Mouse (Mus musculus): ENCODE results near the gene Lsm14b. TPM values are rescaled to one million over a fixed set of nuclear protein-coding genes. Genes with fewer than 3 reads are reported as not detected.

Lsm14b gene
- polyA plus RNA-seq, 1 experiment, result 45.3 TPM

DNA sequence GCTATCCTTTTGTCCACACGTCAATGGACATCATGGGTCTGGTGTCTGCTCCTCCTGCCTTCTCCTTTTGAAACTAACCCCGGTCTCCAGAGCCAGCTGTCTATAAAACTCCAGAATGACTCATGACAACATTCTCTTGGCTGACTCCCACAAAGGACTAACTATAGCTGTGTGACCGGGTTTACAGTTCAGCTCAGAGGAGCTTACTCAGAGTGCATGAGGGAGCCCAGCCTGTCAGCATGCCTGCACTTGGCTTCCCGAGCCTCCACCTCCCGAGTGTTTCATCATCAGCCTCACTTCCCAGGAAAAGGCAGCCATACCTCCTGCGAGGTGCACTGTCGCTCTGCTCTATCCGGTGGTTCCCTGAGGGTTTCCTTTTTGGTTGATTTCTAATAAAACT lies 45.0 kb upstream of the Lsm14b start:
- H3K27ac ChIP-seq (ENCODE audit: control insufficient read depth, insufficient read depth, low read length), result no peak overlapping the region
- no peaks in the 10 kb centered on the region for H3K27me3 ChIP-seq (ENCODE audit: control insufficient read depth, insufficient read depth, low read length)
- H3K4me1 ChIP-seq (replicated peaks; ENCODE audit: control insufficient read depth, insufficient read depth, low read length), result peaks cover 10% of the 10 kb centered on the region
- no peak for TF ChIP-seq POLR2A (IDR thresholded peaks at IDR 0.05; ENCODE audit: control insufficient read depth, extremely low read depth, insufficient read depth, low read length, poor library complexity)
- TF ChIP-seq CTCF (IDR thresholded peaks at IDR 0.05; ENCODE audit: borderline replicate concordance, control insufficient read depth, extremely low read depth, insufficient read depth, low read length, poor library complexity), result no peak
- 85% methylated on average over 8 of the region's 8 CpGs for WGBS
- H3K36me3 ChIP-seq (ENCODE audit: control insufficient read depth, insufficient read depth, low read length), result no peaks in the 10 kb centered on the region
- DNase-seq, result no peak
- no peak overlapping the region for H3K4me3 ChIP-seq (ENCODE audit: control insufficient read depth, insufficient read depth, low read length)

DNA sequence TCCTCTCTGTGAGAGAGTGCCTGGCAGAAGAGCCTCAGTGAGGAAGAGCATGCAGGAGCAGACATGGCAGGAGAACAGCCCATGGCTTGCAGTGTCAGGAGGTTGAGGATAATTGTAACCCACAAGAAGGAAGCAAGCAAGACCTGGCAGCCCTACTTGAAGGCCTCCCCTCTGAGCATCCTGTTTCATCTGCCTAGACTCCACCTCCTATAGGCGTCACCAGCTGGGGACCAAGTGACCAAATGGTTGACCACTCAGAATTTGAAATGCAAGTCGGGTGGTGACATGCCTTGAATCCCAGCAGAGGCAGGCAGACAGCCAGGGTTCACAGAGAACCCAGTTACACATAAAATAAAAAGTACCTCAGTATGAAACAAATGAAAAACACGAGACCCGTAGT lies 44.2 kb upstream of the Lsm14b start:
- Histone ChIP-seq H3K36me3 (ENCODE audit: control insufficient read depth, insufficient read depth, low read length) (no peaks in the 10 kb centered on the region), H3K27me3 (ENCODE audit: control insufficient read depth, insufficient read depth, low read length) (no peaks in the 10 kb centered on the region), H3K4me3 (ENCODE audit: control insufficient read depth, insufficient read depth, low read length) (no peak overlapping the region), H3K27ac (ENCODE audit: control insufficient read depth, insufficient read depth, low read length) (no peak overlapping the region), H3K4me1 (replicated peaks; ENCODE audit: control insufficient read depth, insufficient read depth, low read length) (peaks cover 6% of the 10 kb centered on the region)
- WGBS, result 64% methylated on average over 4 of the region's 4 CpGs
- TF ChIP-seq POLR2A (IDR thresholded peaks at IDR 0.05; ENCODE audit: control insufficient read depth, extremely low read depth, insufficient read depth, low read length, poor library complexity) (no peak), CTCF (IDR thresholded peaks at IDR 0.05; ENCODE audit: borderline replicate concordance, control insufficient read depth, extremely low read depth, insufficient read depth, low read length, poor library complexity) (no peak)
- no peak for DNase-seq

DNA sequence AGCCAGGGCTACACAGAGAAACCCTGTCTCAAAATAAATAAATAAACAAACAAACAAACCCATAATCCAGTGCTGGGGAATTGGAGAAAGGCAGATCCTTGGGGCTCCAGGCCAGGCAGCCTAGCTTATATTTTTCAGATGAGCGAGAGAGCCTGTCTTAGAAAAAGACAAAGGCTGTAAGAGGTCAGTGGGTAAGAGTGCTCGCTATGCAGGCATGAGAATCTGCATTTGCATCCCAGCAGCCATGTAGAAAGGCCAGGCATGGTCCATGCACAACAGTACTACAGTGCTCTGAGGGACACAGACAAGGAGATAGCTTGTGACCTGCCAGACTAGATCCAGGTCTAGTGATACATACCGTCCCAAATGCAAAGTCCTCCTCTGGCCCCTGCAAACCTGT lies 42.1 kb upstream of the Lsm14b start:
- TF ChIP-seq CTCF (IDR thresholded peaks at IDR 0.05; ENCODE audit: borderline replicate concordance, control insufficient read depth, extremely low read depth, insufficient read depth, low read length, poor library complexity) (no peak), POLR2A (IDR thresholded peaks at IDR 0.05; ENCODE audit: control insufficient read depth, extremely low read depth, insufficient read depth, low read length, poor library complexity) (no peak)
- H3K4me1 ChIP-seq (replicated peaks; ENCODE audit: control insufficient read depth, insufficient read depth, low read length), result peaks cover 3% of the 10 kb centered on the region; the same call in 1 of the 2 replicates
- no peak overlapping the region for H3K27ac ChIP-seq (ENCODE audit: control insufficient read depth, insufficient read depth, low read length)
- no peak overlapping the region for H3K4me3 ChIP-seq (ENCODE audit: control insufficient read depth, insufficient read depth, low read length)
- no peaks in the 10 kb centered on the region for H3K27me3 ChIP-seq (ENCODE audit: control insufficient read depth, insufficient read depth, low read length)
- H3K36me3 ChIP-seq (ENCODE audit: control insufficient read depth, insufficient read depth, low read length), result no peaks in the 10 kb centered on the region
- no peak for DNase-seq
- 97% methylated on average over 3 of the region's 3 CpGs for WGBS

DNA sequence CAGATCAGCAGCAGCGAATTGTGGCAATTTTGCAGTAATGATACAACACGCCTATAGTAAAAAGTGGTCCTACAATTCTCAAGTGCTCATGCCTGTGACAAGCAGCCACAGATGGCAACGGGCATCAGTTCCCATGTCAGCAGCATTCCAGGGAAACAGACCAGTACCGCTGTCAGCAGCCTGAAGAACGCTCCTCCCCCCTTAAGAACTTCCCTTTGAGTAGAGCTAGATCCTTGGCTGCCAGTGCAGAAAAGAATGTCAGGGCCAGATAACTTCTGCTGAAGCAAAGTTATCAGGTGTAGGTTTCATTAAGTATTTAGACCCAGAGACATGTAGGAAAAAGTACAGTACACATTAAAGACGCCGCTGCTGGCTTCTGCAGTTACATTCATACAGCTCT lies 40.0 kb upstream of the Lsm14b start:
- no peaks in the 10 kb centered on the region for H3K27me3 ChIP-seq (ENCODE audit: control insufficient read depth, insufficient read depth, low read length)
- no peak overlapping the region for H3K27ac ChIP-seq (ENCODE audit: control insufficient read depth, insufficient read depth, low read length)
- no peaks in the 10 kb centered on the region for H3K4me1 ChIP-seq (replicated peaks; ENCODE audit: control insufficient read depth, insufficient read depth, low read length)
- no peaks in the 10 kb centered on the region for H3K36me3 ChIP-seq (ENCODE audit: control insufficient read depth, insufficient read depth, low read length)
- H3K4me3 ChIP-seq (ENCODE audit: control insufficient read depth, insufficient read depth, low read length), result no peak overlapping the region
- no peak for DNase-seq
- no peak for TF ChIP-seq POLR2A (IDR thresholded peaks at IDR 0.05; ENCODE audit: control insufficient read depth, extremely low read depth, insufficient read depth, low read length, poor library complexity)
- TF ChIP-seq CTCF (IDR thresholded peaks at IDR 0.05; ENCODE audit: borderline replicate concordance, control insufficient read depth, extremely low read depth, insufficient read depth, low read length, poor library complexity), result no peak
- WGBS, result 85% methylated on average over 7 of the region's 7 CpGs

DNA sequence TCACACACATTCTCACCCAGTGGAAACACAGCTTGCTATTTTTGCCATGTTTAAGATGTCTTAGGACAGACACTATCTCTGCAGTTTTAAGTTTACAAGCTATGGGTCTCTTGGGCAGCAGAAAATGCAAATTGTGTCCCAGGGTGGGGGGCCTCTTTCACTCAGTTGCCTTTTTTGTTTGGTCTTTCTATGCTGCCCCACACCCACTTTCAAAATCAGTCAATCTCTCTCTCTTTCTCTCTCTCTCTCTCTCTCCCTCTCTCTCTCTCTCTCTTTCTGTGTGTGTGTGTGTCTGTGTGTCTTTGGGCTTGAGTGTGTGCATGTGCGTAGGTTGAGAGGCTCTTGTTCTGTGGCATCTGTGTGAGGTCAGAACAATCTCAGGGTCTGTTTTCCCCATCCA lies 39.1 kb upstream of the Lsm14b start:
- H3K4me1 ChIP-seq (replicated peaks; ENCODE audit: control insufficient read depth, insufficient read depth, low read length), result no peaks in the 10 kb centered on the region
- DNase-seq, result no peak
- no peaks in the 10 kb centered on the region for H3K36me3 ChIP-seq (ENCODE audit: control insufficient read depth, insufficient read depth, low read length)
- no peak overlapping the region for H3K4me3 ChIP-seq (ENCODE audit: control insufficient read depth, insufficient read depth, low read length)
- TF ChIP-seq POLR2A (IDR thresholded peaks at IDR 0.05; ENCODE audit: control insufficient read depth, extremely low read depth, insufficient read depth, low read length, poor library complexity), result no peak
- TF ChIP-seq CTCF (IDR thresholded peaks at IDR 0.05; ENCODE audit: borderline replicate concordance, control insufficient read depth, extremely low read depth, insufficient read depth, low read length, poor library complexity), result no peak
- 100% methylated on average over 1 of the region's 1 CpGs for WGBS
- H3K27me3 ChIP-seq (ENCODE audit: control insufficient read depth, insufficient read depth, low read length), result no peaks in the 10 kb centered on the region
- no peak overlapping the region for H3K27ac ChIP-seq (ENCODE audit: control insufficient read depth, insufficient read depth, low read length)

DNA sequence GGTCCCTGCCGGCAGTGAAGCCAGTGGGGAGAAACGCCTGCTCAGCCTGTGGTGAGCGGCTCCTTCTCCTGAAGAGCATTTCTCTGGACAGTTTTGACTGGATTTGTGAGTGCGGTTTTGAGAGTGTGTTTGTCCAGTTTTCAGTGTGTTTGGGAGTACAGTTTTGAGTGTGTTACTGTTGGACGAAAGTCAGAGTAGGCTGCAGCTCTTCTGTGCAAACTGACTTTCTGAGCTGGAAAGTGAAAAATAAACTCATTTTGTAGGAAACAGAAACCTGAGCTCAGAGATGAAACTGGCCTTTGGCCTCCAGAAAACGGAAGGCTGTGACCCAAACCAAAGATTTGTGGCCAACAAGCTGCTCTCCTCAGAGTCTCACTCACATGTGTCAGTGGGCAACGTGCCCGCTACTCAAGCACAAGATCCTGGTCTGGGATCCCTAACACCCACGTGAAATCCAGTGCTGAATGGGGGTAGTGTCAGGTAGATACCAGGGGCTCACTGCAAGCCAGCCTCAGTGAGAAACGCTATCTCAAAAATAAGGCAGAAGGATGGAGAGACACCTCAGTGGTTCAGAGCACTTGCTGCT lies 38.3 kb upstream of the Lsm14b start:
- H3K4me3 ChIP-seq (ENCODE audit: control insufficient read depth, insufficient read depth, low read length), result no peak overlapping the region
- H3K4me1 ChIP-seq (replicated peaks; ENCODE audit: control insufficient read depth, insufficient read depth, low read length), result no peaks in the 10 kb centered on the region
- H3K27me3 ChIP-seq (ENCODE audit: control insufficient read depth, insufficient read depth, low read length), result no peaks in the 10 kb centered on the region
- H3K27ac ChIP-seq (ENCODE audit: control insufficient read depth, insufficient read depth, low read length), result no peak overlapping the region
- no peak for DNase-seq
- WGBS, result 56% methylated on average over 10 of the region's 10 CpGs
- TF ChIP-seq POLR2A (IDR thresholded peaks at IDR 0.05; ENCODE audit: control insufficient read depth, extremely low read depth, insufficient read depth, low read length, poor library complexity) (no peak), CTCF (IDR thresholded peaks at IDR 0.05; ENCODE audit: borderline replicate concordance, control insufficient read depth, extremely low read depth, insufficient read depth, low read length, poor library complexity) (no peak)
- no peaks in the 10 kb centered on the region for H3K36me3 ChIP-seq (ENCODE audit: control insufficient read depth, insufficient read depth, low read length)

DNA sequence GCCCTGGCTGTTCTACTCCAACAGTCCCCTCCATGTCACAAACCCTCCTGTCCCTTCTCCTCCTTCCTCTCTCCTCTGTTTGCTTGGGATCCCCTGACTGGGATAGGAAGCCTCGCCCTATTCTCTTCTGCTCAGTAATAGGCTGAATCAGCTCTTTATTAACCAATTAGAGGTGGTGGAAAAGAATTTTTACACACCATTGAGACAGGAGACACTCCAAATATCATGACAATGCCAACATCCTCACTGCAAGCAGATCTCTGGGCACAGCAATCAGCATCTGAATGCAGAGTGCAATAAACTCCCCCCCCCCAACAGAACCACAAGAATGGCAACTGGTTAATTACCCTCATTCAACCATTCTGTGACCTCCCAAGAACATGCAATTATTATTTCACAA lies 35.7 kb upstream of the Lsm14b start:
- TF ChIP-seq POLR2A (IDR thresholded peaks at IDR 0.05; ENCODE audit: control insufficient read depth, extremely low read depth, insufficient read depth, low read length, poor library complexity) (no peak), CTCF (IDR thresholded peaks at IDR 0.05; ENCODE audit: borderline replicate concordance, control insufficient read depth, extremely low read depth, insufficient read depth, low read length, poor library complexity) (no peak)
- whole genome bisulfite sequencing, result 86% methylated on average over 1 of the region's 1 CpGs
- no peak for DNase-seq

More for the DNA sequence above, 35.7 kb upstream of the Lsm14b start:
- Histone ChIP-seq H3K36me3 (ENCODE audit: control insufficient read depth, insufficient read depth, low read length) (no peaks in the 10 kb centered on the region), H3K27me3 (ENCODE audit: control insufficient read depth, insufficient read depth, low read length) (no peaks in the 10 kb centered on the region), H3K27ac (ENCODE audit: control insufficient read depth, insufficient read depth, low read length) (no peak overlapping the region), H3K4me1 (replicated peaks; ENCODE audit: control insufficient read depth, insufficient read depth, low read length) (no peaks in the 10 kb centered on the region), H3K4me3 (ENCODE audit: control insufficient read depth, insufficient read depth, low read length) (no peak overlapping the region)
